Mouse (Mus musculus) right cerebral cortex, postnatal 10 days (tissue): ENCODE results near the gene Foxj1.
"Not testable (repeated sequence)": the region's sequence is repeated elsewhere in the genome, so short reads cannot be mapped to it uniquely, and the experiment has no call there.

Experiments used
- DNase-seq, 2 experiments: peaks; one replicate each; pipeline ENCODE4 v3.0.0; 2021; ENCODE audit warnings: low spot score in 2 of 2

Gene Foxj1

DNA sequence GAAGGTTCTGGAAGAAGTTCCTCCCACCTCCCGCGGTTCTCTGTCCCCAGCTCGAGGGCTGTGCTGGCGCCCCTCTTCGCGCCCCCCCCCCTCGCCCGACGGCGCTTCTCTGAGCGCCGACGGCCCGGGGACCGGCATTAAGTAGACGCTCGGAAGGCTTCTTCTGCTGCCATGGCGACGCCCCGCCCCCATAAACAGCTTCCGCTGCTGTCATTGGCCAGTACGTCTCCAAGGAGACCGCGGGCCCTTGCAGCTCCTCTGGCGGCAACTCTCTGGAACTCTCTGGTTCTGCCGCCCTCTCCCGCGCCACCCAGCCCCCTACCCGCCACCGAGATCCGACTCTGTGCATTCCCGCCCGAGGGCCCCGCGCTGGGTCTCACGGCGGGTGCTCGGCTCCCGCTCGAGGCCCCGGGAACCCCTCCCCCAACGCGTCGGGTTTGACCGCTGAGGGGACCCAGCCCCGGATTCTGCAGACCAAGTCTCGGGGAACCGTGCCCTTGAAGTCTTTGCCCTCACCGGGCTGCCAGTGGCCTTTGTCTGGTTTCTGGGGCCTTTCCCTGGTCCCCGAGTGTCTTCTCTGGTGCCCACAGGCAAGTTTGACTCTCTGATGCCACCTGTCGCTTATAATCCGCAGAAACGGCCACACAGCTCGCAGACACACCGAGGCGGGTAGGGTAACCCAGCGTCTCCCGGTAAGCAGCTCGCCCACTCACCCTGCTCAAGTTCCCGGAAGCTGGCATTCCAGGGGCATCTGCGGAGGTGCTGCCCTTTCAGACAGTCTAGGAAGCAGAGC lies at the start of gene Foxj1:
TSS of gene Foxj1 (minus strand) at position 156 of the 793 bp plus-strand sequence.
- DNase-seq = peak; percentile 98

DNA sequence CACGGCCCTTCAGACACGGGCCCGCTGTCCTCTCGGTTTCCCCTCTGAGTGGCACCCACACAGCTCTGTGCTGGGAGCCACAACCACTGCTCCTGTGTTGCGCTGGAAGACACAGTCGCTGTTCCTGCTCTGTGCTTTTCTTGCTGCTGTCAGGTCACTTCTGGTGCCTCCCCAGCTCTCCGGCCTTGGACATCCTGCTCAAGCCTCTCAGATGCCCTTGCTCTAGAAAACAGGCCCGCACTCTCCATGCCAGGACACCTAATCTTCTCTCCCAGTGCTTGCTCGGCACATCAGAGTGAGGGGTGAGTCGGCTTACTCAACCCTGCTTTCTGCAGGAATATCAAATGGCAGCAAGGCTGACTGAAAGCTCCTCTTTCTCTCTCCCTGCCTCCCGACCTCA lies 49.0 kb upstream of the Foxj1 start:
- DNase-seq = no peak

DNA sequence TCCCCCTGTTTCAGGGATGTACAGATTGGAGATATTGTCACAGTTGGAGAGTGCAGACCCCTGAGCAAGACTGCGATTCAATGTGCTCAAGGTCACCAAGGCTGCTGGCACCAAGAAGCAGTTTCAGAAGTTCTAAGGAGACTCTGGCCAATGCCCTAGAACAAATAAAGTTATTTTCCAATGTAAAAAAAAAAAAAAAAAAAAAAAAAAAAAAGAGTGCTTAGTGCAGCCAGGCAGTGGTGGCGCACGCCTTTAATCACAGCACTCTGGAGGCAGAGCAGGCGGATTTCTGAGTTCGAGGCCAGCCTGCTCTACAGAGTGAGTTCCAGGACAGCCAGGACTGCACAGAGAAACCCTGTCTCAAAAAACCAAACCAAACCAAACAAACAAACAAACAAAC lies 47.9 kb upstream of the Foxj1 start:
- DNase-seq = not testable (repeated sequence)

DNA sequence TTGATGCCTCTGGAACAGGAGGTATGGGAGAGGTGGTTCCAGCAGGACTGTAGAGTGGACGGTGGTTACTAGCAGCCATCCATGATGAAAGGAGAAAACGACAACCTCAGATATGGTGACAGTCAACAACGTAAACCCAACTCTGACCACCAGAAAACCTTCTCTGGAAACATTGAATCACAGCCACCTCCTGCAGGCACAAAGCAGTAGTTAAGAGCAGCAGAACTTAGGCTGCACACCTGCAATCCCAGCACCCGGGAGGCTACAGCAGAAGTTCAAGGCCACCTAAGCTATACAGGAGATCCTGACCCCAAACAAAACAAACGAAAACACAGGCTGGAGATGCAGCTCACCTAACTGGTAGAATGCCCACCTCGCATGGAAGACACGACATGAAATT lies 45.6 kb upstream of the Foxj1 start:
- DNase-seq = no peak

DNA sequence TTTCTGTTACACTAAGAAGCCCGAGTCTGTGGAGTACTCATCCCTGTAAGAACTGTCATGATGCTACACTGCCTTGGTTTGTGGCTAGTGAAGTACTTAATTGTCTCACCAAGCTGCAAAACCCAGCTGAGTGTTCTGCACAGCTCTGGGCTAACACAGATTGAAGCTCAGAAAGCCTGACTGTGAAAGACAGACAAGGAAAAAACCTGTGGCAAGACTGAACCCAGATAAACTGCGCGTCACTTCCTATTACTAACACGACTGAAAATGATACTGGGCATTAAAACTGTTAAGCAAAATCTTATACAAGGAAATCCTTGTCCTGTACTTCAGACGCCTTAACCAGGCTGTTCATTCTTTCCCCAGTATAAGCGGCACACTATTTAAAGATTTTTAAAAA lies 44.3 kb upstream of the Foxj1 start:
- DNase-seq = no peak

DNA sequence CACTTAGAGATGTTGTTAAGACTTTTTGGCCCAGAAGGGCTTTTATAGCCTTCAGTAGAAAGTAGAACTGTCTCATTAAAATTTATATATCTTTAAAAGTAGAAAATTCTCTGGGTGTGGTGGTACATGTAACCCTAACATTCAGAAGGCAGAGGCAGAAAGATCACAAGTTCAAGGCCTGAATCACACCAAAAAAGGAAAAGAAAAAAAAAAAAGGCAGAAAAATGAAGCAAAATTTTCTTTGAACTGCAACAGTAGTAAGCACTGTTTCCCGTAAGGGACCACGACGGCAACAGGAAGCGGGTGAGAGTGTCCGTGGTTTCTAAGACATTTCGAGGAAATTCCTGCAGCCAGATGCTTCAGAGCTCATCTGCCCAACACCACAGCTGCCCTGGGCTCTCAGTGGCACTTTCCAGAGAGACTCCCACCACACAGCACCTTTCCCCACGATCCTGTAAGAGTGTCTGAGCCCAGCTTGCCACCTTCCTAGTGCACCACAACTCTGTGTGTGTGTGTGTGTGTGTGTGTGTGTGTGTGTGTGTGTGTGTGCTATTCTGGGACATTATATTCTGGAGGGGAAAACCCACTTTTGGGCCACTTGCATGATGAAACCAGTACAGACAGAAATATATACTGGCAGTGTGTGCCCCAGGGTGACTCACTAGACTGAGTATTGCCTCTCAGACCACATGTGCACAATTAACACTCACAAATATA lies 41.9 kb upstream of the Foxj1 start:
- no peak for DNase-seq

DNA sequence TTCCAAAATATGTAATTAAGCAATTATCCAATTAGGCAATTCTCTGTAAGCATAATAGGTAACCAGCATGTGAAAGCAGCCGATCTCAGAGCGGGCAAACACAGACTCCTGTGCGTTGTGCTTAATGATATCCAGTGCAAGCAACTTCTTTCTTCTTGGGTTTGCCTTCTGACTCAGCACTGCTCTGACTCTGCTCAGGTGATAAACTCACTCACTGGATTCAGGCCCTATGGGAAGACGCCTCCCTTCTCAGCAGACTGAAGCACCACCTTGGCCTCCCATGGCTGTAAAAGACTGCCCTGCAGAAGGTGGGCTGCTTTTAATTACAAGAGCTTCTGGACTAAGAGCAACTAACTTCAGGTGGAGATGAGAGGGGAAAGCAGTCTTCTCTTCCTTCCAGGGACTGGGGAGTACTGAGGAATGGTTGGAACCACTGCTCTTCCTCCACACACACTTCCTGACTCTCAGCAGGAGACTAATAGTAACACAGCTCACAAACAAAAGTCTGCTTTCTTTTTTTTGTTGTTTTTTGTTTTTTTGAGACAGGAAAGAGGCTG lies 36.8 kb upstream of the Foxj1 start:
- DNase-seq = no peak

DNA sequence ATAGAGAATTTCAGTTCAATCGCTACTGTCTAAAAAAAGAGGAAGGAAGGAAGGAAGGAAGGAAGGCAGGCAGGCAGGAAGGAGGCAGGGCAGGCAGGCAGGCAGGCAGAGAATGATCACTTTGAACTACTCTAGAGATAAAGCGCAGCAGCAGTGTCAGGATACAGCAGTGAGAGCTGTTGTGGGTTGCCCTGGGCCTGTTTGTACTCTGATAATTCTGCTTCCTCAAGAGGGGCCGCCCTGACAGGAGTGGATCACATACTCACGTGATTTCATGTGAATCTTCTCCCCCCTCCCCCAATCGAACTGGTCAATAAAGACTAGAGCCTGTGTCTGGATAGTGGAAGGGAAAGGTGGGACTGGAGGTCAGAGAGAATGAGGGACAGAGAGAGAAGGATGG lies 34.4 kb upstream of the Foxj1 start:
- no peak for DNase-seq

DNA sequence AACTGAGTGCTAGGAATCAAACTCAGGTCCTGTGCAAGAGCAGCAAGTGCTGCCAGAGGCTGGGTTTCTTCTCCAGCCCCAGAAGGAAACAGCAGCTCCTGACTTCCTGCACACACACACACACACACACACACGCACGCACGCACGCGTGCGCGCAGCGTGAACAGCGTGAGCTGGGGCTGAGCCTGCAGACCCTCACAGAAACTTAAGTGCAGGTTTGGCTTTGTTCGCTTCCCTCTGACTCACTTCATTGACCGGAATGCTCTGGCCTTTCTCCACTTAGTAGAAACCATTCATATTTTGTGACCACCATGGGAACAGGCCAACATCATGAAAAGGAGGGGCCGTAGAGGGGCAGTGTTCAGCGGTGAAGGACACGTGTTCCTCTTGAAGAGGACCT lies 33.9 kb upstream of the Foxj1 start:
- DNase-seq = no peak

DNA sequence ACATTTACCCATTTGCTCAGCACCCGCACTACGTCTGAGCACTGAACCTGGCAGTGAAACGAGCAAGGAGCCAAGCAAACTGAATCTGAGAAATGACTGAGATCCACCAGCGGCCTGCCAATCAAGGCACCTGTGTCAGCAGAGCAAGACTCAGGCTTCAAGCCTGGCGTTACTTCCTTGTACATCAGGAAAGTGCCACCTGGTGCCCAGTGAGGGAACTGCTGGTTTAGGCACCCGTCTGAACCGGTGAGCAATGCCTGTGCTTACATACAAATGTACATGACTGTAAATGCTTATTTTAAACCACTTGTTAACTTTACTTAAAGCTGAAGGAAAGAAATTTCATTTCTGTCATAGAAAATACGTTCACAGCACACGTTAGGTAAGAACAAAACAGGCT lies 32.9 kb upstream of the Foxj1 start:
- DNase-seq = peak; percentile 78 to 85

DNA sequence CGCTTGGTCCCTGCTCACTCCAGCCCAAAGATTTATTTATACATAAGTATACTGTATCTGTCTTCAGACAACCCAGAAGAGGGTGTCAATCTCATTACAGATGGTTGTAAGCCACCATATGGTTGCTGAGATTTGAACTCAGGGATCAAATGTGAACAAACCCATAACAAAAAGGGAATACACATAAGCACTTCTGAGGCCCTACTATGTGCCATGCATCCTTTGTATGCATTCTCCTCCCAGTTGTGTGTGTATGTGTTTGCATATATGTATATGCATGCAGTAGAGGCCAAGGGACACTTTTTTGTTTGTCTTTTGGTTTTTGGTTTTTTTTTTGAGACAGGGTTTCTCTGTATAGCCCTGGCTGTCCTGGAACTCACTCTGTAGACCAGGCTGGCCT lies 31.4 kb upstream of the Foxj1 start:
- DNase-seq = no peak

DNA sequence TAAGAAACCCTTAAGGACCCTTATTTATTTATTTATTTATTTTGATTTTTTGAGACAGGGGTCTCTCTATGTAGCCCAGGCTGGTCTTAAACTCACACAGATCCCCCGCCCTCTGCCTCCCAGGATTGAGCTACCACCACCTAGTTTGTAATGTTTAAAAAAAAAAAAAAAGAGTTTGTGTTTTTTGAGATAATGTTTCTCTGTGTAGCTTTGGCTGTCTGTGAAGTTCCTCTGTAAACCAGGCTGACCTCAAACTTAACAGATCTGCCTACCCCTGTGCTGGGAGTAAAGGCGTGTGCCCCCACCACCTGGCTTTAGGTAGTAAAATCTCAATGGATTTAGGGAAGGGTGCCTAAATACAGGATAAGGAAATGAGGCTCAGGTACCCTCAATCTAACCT lies 30.9 kb upstream of the Foxj1 start:
- DNase-seq = no peak

DNA sequence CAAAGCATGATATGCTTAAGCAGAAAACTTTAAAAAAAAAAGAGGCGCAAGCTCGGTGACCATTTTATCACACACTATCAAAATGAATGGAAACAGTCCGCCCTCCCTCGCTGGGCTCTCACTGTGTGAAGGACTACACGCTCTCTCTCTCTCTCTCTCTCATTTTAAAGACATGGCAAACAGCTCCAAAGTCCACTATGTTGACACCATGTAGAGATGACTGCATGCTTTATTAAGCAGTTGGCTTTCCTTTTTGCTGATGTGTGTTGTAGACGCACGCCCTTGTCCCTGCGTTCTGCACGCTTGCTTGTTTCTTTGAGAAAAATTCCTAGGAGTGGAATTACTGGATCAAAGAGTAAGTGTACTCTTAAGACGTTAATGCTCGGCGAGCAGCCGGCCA lies 30.2 kb upstream of the Foxj1 start:
- no peak for DNase-seq

DNA sequence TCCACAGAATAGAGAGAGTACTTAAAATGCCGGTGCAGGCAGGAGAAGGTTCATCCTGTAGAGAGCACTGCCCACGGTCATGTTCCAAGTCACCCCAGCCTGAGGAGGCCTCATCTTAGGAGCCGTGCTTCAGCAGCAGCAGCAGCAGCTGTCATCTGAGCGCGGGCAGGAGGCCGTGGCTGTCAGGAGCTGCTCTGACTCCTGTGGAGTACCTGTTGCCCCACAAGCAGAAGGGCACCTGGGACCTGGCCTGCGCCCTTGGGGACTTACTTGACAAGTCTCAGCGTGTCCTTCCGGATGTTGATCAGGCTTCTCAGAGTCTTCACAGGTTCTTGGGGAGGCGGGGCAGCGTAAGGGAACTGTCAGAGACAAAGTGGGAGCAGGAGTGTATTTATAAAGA lies 26.8 kb upstream of the Foxj1 start:
- DNase-seq = no peak

DNA sequence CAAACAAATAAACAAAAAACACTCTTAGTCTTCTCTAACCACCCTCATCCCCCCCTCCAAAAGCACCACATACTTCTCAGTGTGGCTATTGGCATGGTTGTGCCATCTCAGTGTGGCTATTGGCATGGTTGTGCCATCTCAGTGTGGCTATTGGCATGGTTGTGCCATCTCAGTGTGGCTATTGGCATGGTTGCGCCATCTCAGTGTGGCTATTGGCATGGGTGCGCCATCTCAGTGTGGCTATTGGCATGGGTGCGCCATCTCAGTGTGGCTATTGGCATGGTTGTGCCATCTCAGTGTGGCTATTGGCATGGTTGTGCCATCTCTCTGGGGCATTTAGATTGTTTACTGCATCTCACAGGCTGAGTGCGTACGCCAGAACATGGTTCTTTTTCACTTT lies 25.7 kb upstream of the Foxj1 start:
- DNase-seq = not testable (repeated sequence)

DNA sequence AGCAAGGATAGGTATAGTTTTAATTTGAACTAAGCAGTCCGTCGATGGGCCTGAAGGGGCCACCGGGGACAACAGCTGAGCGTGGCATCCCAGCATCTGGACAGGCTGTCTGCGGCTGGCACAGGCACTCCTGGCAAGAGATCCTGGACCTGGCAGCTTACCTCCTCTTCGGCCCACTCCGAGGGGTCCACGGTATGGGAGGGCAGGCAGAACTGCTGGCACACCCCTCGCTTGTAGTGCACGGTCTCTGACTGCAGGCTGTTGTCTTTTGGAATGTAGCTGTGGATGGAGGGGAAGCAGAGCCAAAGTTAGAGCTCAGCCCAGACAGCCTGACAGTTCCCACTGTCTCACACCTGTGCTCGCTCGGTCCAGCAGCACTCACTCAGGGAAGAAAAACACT lies 24.5 kb upstream of the Foxj1 start:
- no peak for DNase-seq

DNA sequence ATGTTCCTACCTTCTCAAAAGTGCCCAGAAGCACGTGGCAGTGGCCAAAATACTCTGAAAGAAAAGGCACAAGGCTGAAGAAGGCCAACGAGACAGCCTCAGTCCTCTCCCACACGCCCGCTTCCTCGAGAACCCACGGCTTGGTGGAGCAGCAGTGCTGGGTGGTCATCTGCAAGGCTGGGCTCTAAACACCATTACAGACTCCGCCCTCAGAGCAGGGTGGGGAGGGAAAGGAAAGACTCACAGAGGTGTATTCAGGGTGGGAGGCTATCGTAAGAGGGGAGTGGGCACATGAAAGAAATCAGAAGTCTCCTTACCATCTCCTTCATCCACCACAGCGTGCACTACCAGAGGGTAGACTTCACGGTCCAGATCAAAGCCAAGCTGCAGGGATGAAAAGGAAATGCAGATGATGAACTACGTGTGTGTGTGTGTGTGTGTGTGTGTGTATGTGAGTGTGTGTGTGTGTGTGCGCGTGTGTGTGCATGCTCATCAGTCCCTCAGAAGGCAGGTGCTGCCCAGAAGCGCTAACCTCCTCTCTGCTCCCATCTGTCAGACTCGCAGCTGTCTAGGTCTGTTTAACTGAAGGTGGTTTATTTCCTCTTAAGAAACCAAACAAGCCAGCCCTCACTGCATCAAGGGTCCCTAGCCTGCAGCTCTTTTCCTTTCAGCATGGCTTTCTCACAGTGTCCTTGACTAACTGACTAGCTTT lies 23.9 kb upstream of the Foxj1 start:
- no peak for DNase-seq

DNA sequence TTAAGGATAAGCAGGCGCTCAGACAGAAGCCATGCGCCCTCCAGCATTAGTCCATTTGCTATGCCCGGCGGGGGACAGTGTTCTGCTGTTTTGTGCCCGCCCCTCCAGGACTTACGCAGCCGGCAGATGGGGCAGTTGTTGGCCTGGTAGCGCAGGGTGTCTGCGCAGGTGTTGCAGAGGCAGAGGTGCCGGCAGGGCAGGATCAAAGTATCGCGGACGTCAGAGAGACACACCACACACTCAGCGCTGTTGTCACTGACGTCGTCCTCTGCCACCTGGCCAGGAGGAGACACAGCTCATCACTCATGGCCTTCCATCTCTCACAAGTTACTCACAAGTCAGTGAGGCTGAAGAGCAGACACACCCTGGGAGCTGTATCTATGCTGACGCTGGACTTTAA lies 19.3 kb upstream of the Foxj1 start:
- DNase-seq = no peak

DNA sequence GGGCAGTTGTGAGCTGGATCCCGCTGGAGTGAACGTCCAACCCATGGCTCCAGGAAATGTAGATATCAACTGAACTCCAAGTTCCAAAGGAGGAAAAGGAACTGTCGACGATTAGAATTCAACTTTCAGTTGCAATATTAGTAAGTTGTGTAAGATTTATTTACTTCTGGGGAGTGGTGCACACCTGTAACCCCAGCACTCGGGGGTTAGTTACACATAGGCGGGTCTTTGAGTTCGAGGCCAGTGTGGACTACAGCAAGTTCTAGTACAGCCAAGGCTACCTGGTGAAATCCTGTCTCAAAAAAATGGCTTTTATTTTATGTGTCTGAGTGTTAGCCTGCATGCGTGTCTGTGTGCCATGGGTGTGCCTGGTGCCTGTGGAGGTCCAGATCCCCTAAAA lies 18.3 kb upstream of the Foxj1 start:
- no peak for DNase-seq

DNA sequence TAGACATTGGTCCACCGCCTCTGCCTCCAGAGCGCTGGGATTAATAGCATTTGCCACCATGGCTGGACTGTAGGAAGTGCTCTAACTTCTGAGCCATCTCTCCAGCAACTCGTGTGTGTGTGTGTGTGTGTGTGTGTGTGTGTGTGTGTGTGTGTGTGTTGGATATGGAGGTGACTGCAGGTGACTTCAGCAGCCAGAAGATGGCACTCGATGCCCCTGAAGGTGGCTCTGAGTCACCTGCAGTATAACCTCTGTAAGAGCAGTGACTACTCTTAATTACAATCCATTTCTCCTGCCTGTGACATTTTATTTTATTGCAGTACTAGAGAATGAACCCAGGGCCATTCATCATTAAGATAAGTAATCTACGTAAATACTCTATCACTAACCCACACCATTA lies 16.1 kb upstream of the Foxj1 start:
- DNase-seq = no peak

DNA sequence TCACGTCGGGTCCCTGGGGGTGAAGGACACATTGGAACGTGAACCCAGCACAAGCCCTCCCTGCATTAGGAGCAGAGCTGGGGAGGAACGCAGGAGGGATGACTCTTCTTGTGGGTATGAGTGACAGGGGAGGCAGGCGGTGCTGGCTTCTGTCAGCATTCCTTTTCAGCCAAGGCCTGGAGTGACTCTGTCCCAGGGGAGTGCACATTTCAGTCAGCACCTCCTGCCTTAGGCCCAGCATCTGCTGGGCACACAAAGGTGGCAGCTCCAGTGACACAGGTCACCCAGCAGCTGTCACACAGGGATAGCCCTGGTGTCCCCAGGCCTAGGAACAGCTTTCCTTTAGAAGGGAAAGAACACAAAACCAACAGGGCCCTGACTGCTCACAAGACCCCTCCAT lies 12.8 kb upstream of the Foxj1 start:
- no peak for DNase-seq

DNA sequence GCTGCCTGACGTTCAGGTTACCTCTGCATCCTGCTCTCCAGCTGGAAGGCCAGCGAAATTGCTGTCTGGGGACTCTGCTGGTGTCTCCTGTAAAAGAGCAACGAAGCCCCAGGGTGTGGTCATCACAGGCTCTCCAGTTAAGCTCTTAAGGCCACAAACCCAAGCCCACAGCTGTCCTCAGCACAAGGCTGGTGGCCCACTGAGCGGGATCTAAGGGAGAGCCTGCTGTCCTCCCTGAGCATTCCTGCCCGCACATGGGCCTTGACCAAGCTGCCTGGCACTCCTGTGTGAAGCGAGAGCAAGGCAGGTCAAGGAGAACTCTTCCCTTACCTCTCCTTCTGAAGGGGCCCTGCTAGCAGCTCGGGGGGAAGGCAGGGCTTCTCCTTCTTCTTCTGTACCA lies 11.8 kb upstream of the Foxj1 start:
- no peak for DNase-seq
